Mouse (Mus musculus) heart, adult 2 months (tissue): Measurements from ENCODE around the gene B3galt2. TPM values are rescaled to one million over a fixed set of nuclear protein-coding genes. Genes with fewer than 3 reads are reported as not detected.

Source experiments
- DNase-seq, 2 experiments: peaks; one replicate each; pipeline ENCODE4 v3.0.0; 2021
- H3K27ac ChIP-seq: fragments of 200-600 bp; 2 replicates; pipeline ENCODE4 v1.8.1; 2022
- H3K27me3 ChIP-seq: fragments of 200-500 bp; 2 replicates; pipeline ENCODE4 v1.6.1; 2012; ENCODE audit warnings: mild to moderate bottlenecking, low read length, inconsistent platforms, mixed read lengths; ENCODE audit not compliant: control insufficient read depth, insufficient read depth
- H3K36me3 ChIP-seq: fragments of 200-500 bp; 2 replicates; pipeline ENCODE4 v1.6.1; 2012; ENCODE audit warnings: low read length, inconsistent platforms; ENCODE audit not compliant: control insufficient read depth, insufficient read depth
- H3K4me1 ChIP-seq: fragments of 200-500 bp; 2 replicates; pipeline ENCODE4 v1.6.1; 2011; ENCODE audit warnings: low read length; ENCODE audit not compliant: control insufficient read depth, insufficient read depth
- H3K4me3 ChIP-seq: fragments of 200-600 bp; 2 replicates; pipeline ENCODE4 v1.8.1; 2022
- H3K79me2 ChIP-seq: fragments of 200-500 bp; replicated peaks from 2 replicates; pipeline ENCODE4 v1.6.1; 2012; ENCODE audit warnings: mild to moderate bottlenecking, inconsistent platforms, low read length, moderate library complexity, mixed read lengths; ENCODE audit not compliant: control insufficient read depth, insufficient read depth
- H3K9ac ChIP-seq: fragments of 200-500 bp; 2 replicates; pipeline ENCODE4 v1.6.1; 2012; ENCODE audit warnings: low read depth, mild to moderate bottlenecking, control low read depth, inconsistent platforms, low read length, mixed read lengths
- CTCF ChIP-seq: fragments of 200-600 bp; IDR thresholded peaks from 2 replicates; pipeline ENCODE4 v1.8.1; 2022; ENCODE audit warnings: antibody characterized with exemption, mild to moderate bottlenecking, moderate library complexity
- EP300 ChIP-seq: fragments of 200-500 bp; IDR thresholded peaks from 2 replicates; pipeline ENCODE4 v1.6.1; 2011; ENCODE audit warnings: low read depth, low read length, control low read depth; ENCODE audit not compliant: insufficient read depth
- POLR2A ChIP-seq: fragments of 200-500 bp; IDR thresholded peaks from 2 replicates; pipeline ENCODE4 v1.6.1; 2011; ENCODE audit warnings: mild to moderate bottlenecking, low read depth, low read length, control low read depth; ENCODE audit not compliant: insufficient read depth
- WGBS: fragments of 180-500 bp; shearing (Covaris S2); methylation state at CpG from one replicate; pipeline ENCODE4 v1.1.7; 2018; 5-methylcytosine and 5-hydroxymethylcytosine counted together
- intact Hi-C: fragments of 180-260 bp; cut with DNase I; formaldehyde crosslinking; loops from one replicate; pipeline ENCODE4 v1.15.1; 2025
- long read RNA-seq: library from polyadenylated mRNA; stranded (forward); transcript quantifications from one replicate; pipeline ENCODE4 v2.0.0, GENCODE M21; 2021
- polyA plus RNA-seq: library from polyadenylated mRNA; depleted of rRNA; stranded (reverse); fragments of >200 nt; gene quantifications from 2 replicates; pipeline ENCODE4 v1.2.3, GENCODE M21; 2012; rRNA removed
- total RNA-seq, 2 experiments: library from RNA; stranded (reverse); gene quantifications; 2 replicates each; pipeline ENCODE4 v1.2.3; 2021

Gene B3galt2
- 1 to 10 TPM; 1.8 to 3.1 TPM for total RNA-seq
- polyA plus RNA-seq = 0.98 and 2.0 TPM in 2 replicates
- long read RNA-seq, full-length matches to known transcripts = 4 of 5 reads
- long read RNA-seq, partial matches to known transcripts = 0 of 5 reads
- long read RNA-seq, other reads (novel, unspliced or antisense) = 1 of 5 reads

DNA sequence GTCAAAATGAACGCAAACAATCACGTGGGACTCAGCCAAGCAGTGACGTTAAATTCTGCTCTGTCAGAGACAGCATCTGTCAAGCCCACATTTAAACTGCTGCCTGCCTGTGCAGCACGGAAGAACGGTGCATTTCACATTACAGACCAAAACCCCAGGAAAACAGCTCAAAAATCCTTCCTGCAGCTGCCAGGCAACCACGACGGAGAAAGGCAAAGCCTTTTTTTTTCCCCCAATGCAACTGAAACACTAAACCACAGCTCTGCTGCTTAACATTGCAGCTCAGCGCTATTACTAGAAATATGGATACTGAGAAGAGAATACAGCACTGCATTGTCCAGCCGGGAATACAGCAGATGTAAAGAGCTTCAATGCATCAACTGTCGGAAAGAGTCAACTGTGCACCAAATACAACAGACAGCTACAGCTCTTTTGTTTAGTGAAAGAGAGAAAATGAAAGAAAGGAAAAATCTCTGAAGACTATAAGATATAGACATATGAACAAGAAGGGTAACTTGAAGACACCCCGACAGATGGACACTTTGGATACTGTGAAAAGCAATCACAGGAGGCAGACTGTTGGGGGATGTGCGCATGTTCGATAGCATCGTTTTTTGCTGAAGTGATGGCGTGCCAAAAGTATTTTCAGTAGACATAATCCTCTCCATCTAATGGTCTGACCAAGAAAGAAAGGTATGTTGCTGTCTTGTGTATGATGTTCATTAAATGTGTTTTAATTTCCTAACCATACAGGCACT lies at the start of gene B3galt2:
Gene B3galt2 (plus strand): TSS at position 15 of the 758 bp plus-strand sequence.
- 40% methylated on average over 15 of the region's 15 CpGs for WGBS
- H3K4me3 ChIP-seq = peak within 1 kb of the TSS; percentile 23
- H3K79me2 ChIP-seq = no peaks in the 10 kb centered on the region
- H3K9ac ChIP-seq = peak within 1 kb of the TSS; percentile 42
- TF ChIP-seq POLR2A (0 out of 2 replicates have a peak, but pooled peaks have one; percentile 16), EP300 (no peak), CTCF (no peak)
- intact Hi-C loops = loop anchor here (5.0 kb wide), 1 partner anchor 149 kb away; no protein-coding TSS in a partner anchor
- H3K4me1 ChIP-seq = no peaks in the 10 kb centered on the region; the same call in 1 of the 2 replicates
- H3K27me3 ChIP-seq = no peaks in the 10 kb centered on the region
- peak; percentile 24 to 34 for DNase-seq
- H3K36me3 ChIP-seq = peaks cover under 1% of the 10 kb centered on the region; the same call in 1 of the 2 replicates
- H3K27ac ChIP-seq = peak within 1 kb of the TSS; percentile 56

GRCm38 (mm10) chr1:143596864-143597263 lies 43.6 kb upstream of the B3galt2 start:
- intact Hi-C loops = no loop called here
- TF ChIP-seq POLR2A (no peak), EP300 (no peak), CTCF (no peak)

GRCm38 (mm10) chr1:143608911-143609310 lies 31.6 kb upstream of the B3galt2 start:
- no peak for DNase-seq
- no peak for TF ChIP-seq CTCF
- TF ChIP-seq POLR2A = no peak
- TF ChIP-seq EP300 = no peak
- no peaks in the 10 kb centered on the region for H3K4me1 ChIP-seq
- no peaks in the 10 kb centered on the region for H3K27me3 ChIP-seq
- no peaks in the 10 kb centered on the region for H3K79me2 ChIP-seq
- no peak overlapping the region for H3K4me3 ChIP-seq
- no peak overlapping the region for H3K9ac ChIP-seq
- 85% methylated on average over 2 of the region's 2 CpGs for WGBS
- no peak overlapping the region for H3K27ac ChIP-seq
- H3K36me3 ChIP-seq = peaks cover 3% of the 10 kb centered on the region; the same call in 1 of the 2 replicates
- intact Hi-C loops = no loop called here

More at GRCm38 (mm10) chr1:143596864-143597263, 43.6 kb upstream of the B3galt2 start:
- Histone ChIP-seq H3K4me1 (no peaks in the 10 kb centered on the region), H3K27ac (no peak overlapping the region), H3K79me2 (no peaks in the 10 kb centered on the region), H3K4me3 (no peak overlapping the region), H3K27me3 (no peaks in the 10 kb centered on the region), H3K9ac (no peak overlapping the region), H3K36me3 (no peaks in the 10 kb centered on the region)
- 84% methylated on average over 2 of the region's 2 CpGs for WGBS
- no peak for DNase-seq

DNA sequence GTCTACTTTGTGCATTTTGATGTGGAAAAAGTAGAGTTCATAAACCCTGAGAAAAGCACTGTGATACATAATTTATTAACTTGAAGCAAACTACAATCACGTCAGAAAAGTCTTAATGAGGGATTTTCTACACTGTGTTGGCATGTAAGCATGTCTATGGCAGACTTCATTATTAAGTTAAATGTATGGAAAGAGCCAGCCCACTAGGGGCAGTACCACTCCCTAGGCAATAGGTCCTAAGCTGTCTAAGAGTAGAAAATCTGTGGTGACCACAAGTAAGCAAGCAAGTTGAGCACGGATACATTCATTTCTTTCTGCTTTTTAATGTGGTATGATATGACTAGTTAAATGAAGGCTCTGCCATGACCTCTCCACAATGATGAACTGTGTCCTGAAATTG lies 27.6 kb upstream of the B3galt2 start:
- Histone ChIP-seq H3K27ac (no peak overlapping the region), H3K9ac (no peak overlapping the region), H3K4me3 (no peak overlapping the region), H3K79me2 (no peaks in the 10 kb centered on the region), H3K36me3 (peaks cover 7% of the 10 kb centered on the region), H3K27me3 (no peaks in the 10 kb centered on the region), H3K4me1 (no peaks in the 10 kb centered on the region)
- intact Hi-C loops = no loop called here
- DNase-seq = no peak
- WGBS = 94% methylated on average over 2 of the region's 2 CpGs
- TF ChIP-seq POLR2A = no peak
- TF ChIP-seq EP300 = no peak
- TF ChIP-seq CTCF = peak; percentile 9; the same call in 1 of the 2 replicates

- Histone ChIP-seq H3K27me3 (no peaks in the 10 kb centered on the region), H3K4me3 (no peak overlapping the region), H3K27ac (no peak overlapping the region), H3K9ac (no peak overlapping the region), H3K4me1 (no peaks in the 10 kb centered on the region; the same call in 1 of the 2 replicates), H3K79me2 (no peaks in the 10 kb centered on the region), H3K36me3 (peaks cover 3% of the 10 kb centered on the region)
- intact Hi-C loops = no loop called here
- WGBS = 57% methylated on average over 2 of the region's 2 CpGs
- no peak for TF ChIP-seq CTCF
- TF ChIP-seq EP300 = no peak
- TF ChIP-seq POLR2A = no peak
- DNase-seq = no peak
These were observed 20.7 kb upstream of the B3galt2 start for GRCm38 (mm10) chr1:143619760-143620159.

GRCm38 (mm10) chr1:143621930-143622329 lies 18.5 kb upstream of the B3galt2 start:
- TF ChIP-seq CTCF (no peak), EP300 (no peak), POLR2A (no peak)
- Histone ChIP-seq H3K4me1 (no peaks in the 10 kb centered on the region; the same call in 1 of the 2 replicates), H3K27ac (no peak overlapping the region), H3K36me3 (peaks cover 2% of the 10 kb centered on the region), H3K27me3 (no peaks in the 10 kb centered on the region), H3K79me2 (no peaks in the 10 kb centered on the region), H3K9ac (no peak overlapping the region), H3K4me3 (no peak overlapping the region)
- no peak for DNase-seq
- intact Hi-C loops = no loop called here
